Mouse (Mus musculus) cerebellum, adult 2 months (tissue): ENCODE measurements around the gene Fgfr2.

Experiments used
- CTCF ChIP-seq: fragments of 200-500 bp; IDR thresholded peaks from 2 replicates; pipeline ENCODE4 v1.5.1; 2011; ENCODE audit warnings: low read depth, mild to moderate bottlenecking, control low read depth, low read length, moderate library complexity, borderline replicate concordance; ENCODE audit not compliant: insufficient read depth
- POLR2A ChIP-seq: fragments of 200-500 bp; IDR thresholded peaks from 2 replicates; pipeline ENCODE4 v1.6.1; 2011; ENCODE audit warnings: low read length, control low read depth, borderline replicate concordance; ENCODE audit not compliant: insufficient read depth

DNA sequence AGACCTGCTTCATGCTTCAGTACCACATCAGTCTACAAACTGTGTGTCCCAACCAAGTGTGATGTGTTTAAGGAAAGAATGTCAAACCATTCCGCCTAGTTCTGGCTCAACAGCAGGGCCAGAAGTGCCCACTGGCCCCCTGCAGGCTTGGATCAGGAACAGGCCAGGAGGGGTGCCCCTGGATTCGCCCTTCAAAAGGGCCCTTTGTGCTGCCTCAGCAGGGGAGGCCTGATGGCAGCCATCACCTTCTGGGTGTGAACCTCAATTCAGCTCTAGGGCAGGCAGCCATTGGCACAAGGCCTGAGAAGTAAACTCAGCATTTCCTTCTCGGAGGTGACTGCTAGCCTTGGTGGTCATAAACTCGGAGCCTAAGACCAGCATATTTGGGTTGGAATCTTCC is 342.5 kb downstream of the Fgfr2 start:
- no peak for TF ChIP-seq POLR2A
- no peak for TF ChIP-seq CTCF
